Mouse (Mus musculus) T-helper 1 cell (primary cell): ENCODE measurements around the gene Nedd9.

Source experiments
- in situ Hi-C: fragments of 300-600 bp; cut with MboI, MseI; formaldehyde crosslinking; loops from one replicate; pipeline ENCODE4 v1.15.1; 2025; ENCODE audit warnings: high pct_unique_total_duplicates

Nedd9 gene

GRCm38 (mm10) chr13:41456292-41457029 lies 30.7 kb downstream of the Nedd9 start:
- in situ Hi-C loops = no loop called here

GRCm38 (mm10) chr13:41453227-41454193 lies 33.7 kb downstream of the Nedd9 start:
- in situ Hi-C loops = no loop called here

DNA sequence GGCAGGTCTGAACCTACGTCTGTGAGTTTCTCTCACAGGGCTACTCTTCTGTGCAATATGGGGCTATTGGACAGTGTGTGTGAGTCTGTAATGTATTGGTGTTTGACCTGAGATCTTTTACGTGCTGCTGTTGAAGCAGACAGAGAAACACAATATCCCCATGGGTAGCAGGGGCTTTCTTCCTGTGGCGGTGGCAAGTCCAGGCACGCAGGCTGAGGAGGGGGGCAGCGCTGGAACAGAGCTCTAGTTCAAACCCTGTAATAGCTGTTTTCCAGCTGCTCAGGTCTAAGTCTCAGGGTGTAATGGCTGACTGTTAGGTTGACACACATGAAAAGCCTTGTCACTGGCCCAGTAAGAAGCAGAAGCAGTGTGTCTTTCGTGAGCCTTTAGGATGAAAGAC lies 36.3 kb downstream of the Nedd9 start:
- in situ Hi-C loops = no loop called here

- in situ Hi-C loops = no loop called here
These were observed 38.0 kb downstream of the Nedd9 start for GRCm38 (mm10) chr13:41449211-41449610.

DNA sequence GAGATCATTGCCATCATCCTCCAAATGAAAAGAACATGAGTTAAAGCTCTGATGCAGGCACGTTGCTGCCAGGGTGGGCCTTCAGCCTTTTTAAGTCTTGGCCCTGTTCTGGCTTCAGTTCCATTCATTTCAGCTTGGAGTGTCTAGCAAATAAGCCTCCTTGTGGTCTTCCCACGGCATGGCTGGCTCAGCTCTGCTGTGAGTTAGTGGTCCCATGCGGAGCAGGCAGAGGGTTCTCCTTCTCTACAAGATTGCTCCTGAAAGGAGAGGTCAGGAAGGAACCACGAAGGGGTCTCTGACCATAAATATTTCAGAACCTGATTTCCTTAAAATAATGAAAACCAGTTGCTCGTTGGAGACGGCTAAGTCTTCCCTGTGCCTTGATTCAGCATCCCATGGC lies 40.0 kb downstream of the Nedd9 start:
- in situ Hi-C loops = no loop called here

GRCm38 (mm10) chr13:41446591-41446990 lies 40.6 kb downstream of the Nedd9 start:
- in situ Hi-C loops = no loop called here

- in situ Hi-C loops = no loop called here
These were observed 41.9 kb downstream of the Nedd9 start for GRCm38 (mm10) chr13:41445067-41445808.

GRCm38 (mm10) chr13:41444230-41444629 lies 42.9 kb downstream of the Nedd9 start:
- in situ Hi-C loops = no loop called here

- in situ Hi-C loops = no loop called here
These were observed 45.0 kb downstream of the Nedd9 start for GRCm38 (mm10) chr13:41442145-41442544.

- in situ Hi-C loops = no loop called here
These were observed 47.0 kb downstream of the Nedd9 start for GRCm38 (mm10) chr13:41440205-41440604.

DNA sequence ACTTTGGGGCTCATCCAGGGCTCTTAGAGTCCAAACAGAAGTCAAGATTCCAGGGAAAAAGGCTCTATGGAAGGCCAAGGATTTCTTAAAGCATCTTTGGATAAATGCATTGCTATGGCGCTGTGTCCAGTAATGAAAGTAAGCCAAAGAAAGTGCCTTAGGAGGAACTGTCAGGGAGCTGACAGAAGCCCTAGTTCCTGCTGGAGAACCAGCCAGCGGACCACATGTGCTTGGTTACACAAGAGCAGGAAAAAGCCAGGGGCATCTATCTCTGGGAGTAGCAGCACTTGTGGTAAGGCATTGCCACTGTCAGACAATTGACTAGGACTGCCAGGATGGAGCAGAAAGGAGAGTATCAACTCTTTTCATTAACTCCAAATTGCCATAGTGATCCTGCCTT lies 49.8 kb downstream of the Nedd9 start:
- in situ Hi-C loops = no loop called here

DNA sequence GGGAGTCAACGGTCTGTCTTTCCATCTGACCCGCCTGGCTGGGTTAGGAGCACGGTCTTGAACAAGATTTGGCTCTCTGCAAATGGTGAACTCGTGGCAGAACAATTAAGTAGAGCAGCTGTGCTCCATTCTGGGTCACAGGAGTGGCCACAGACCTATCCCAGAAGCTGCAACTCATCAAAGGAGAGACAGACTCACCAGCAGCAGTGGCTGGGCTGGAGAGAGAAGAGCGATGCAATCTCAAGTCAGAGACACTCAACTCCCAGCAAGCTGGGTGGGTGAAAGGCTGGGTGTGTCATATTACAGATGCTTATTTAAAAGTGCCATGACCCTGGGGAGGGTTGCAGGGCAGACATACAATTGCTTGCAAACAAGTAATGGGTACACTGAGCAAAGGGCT lies 50.4 kb downstream of the Nedd9 start:
- in situ Hi-C loops = no loop called here

GRCm38 (mm10) chr13:41433201-41433600 lies 54.0 kb downstream of the Nedd9 start:
- in situ Hi-C loops = no loop called here

GRCm38 (mm10) chr13:41431795-41432194 lies 55.4 kb downstream of the Nedd9 start:
- in situ Hi-C loops = no loop called here

GRCm38 (mm10) chr13:41427046-41427445 lies 60.1 kb downstream of the Nedd9 start:
- in situ Hi-C loops = no loop called here

GRCm38 (mm10) chr13:41423463-41424074 lies 63.6 kb downstream of the Nedd9 start:
- in situ Hi-C loops = no loop called here

- in situ Hi-C loops = no loop called here
These were observed 64.6 kb downstream of the Nedd9 start for GRCm38 (mm10) chr13:41422581-41422980.

DNA sequence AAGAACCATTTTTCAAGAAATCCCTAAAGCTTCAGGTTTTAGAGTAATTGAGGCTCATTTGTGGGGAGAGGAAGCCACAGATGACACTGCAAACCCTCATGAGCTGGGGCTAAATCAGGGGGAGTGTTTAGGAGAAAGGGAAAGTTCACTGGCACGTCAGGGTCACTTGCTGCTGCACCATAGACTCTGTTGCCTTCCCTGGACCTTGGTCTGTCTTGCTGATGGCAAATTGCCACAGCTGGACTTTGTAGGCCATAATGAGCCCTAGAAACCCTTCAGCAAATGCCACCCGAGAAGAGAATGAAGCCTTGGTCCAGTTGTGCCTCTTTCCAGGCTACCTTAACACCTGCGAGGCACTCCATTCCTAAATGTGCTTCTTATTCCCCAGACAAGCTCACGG lies 66.8 kb downstream of the Nedd9 start:
- in situ Hi-C loops = no loop called here

GRCm38 (mm10) chr13:41418198-41418869 lies 68.8 kb downstream of the Nedd9 start:
- in situ Hi-C loops = loop anchor here (5.0 kb wide), 1 partner anchor 94 kb away; no protein-coding TSS in a partner anchor

DNA sequence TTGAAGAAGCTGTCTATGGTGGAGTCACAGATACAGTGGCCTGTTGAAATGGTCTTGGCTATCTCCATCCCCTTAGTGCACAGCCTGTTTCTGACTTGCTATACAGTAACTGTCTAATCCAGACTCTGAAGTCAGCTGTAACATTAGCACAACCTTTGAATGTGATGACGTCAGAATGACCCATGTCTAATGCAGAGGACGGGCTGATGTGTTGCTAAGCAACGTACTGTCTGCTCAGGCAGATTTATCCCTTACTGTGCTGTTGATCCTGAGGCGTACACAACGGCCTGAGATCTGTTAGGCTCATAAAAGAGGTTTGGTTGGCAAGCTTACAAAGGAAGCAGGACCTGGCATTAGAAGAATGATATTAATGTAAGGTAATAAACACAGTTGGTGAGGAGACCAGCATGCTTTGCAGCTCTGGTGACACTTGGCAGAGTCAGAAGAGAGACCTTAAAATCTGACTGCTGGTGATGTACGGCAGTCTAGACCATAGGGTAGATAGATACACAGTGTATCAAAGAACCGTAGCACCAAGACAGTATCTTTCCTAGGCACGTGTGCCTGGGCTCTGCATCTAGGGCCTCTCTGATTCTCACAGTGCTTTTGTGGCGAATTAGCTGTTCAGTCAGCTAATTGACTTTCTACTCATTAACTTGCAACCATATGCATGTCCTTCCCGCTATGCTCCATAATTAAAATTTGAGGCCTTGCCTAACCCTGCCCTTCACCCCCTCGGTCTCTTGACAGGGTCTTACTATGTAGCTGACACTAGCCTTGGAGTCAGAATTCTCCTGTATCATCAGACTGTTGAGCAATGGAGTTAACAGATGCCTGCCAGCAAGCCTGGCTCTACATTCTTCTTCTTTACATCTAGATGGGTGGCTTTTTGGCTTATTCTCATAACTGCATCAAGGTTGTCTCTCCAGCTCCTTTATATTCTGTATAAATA lies 70.8 kb downstream of the Nedd9 start:
- in situ Hi-C loops = loop anchor here (5.0 kb wide), 1 partner anchor 96 kb away; no protein-coding TSS in a partner anchor
